Mouse (Mus musculus) fat pad, adult 2 months (tissue): ENCODE data around the gene Copa.

Experiments used
- DNase-seq: peaks from one replicate; pipeline ENCODE4 v3.0.0-alpha.2; 2011; ENCODE audit warnings: low read depth, low spot score; ENCODE audit errors: extremely low read depth

The Copa gene

DNA sequence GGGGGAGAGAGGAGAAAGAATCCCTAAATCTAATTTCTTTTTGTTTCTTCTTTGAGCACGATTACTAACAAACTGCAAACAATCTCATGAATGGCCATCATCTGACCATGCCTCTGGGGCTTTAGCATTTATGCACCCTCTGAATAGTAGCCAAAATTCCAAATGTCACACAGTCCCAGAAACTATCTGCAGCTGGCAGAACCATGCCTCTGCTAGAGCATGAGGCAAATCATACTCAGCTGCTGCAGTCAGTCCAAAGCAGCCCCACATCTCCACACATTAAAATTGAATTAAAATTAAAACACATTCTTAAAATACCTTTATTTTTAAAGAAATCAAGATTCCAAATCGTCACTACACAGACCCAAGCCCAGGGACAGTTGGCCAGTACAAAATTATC is 57.8 kb downstream of the Copa start:
- no peak for DNase-seq

DNA sequence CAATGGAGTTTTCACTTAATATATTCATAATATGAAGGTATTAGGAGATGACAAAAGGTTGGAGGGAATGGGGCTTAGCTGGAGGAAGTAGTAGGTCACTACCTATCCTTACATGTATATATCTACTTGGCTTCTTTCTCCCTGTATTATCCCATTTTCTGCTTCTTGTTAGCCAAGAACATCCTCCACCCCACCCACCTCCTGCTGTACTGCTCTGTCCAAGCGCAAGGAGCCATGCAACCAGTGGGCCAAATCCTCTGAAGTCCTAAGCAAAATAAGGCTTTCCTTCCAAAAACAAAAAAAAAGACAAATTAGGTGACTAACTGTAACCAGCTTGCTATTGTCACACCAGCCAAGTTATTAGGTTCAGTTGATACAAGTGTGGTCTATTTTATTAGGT is 58.5 kb downstream of the Copa start:
- DNase-seq, result no peak

- peak; percentile 78 for DNase-seq
These were observed 59.2 kb downstream of the Copa start for GRCm38 (mm10) chr1:172141529-172141928.

DNA sequence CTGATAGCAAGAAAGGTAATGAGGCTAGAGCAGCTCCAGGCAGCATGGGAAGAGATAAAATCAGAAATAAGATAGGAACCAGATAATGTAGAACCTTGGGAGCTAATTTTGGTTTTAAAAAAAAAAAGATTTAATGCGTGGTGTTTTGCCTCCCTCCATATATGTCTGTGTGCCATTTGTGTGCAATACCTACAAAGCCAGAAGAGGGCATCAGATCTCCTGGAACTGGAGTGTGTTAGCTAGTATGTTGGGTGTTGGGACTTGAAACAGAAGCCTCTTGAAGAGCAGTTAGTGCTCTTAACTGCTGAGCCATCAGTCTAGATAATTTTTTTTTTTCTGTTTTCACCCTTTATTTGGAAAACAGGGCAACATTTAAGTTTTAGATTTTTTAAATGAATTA is 61.2 kb downstream of the Copa start:
- no peak for DNase-seq

GRCm38 (mm10) chr1:172147835-172148278 is 65.5 kb downstream of the Copa start, which contains the start of gene Dcaf8:
Gene Dcaf8, plus strand, starts transcription at chr1:172148084.
- DNase-seq, result peak; percentile 36

DNA sequence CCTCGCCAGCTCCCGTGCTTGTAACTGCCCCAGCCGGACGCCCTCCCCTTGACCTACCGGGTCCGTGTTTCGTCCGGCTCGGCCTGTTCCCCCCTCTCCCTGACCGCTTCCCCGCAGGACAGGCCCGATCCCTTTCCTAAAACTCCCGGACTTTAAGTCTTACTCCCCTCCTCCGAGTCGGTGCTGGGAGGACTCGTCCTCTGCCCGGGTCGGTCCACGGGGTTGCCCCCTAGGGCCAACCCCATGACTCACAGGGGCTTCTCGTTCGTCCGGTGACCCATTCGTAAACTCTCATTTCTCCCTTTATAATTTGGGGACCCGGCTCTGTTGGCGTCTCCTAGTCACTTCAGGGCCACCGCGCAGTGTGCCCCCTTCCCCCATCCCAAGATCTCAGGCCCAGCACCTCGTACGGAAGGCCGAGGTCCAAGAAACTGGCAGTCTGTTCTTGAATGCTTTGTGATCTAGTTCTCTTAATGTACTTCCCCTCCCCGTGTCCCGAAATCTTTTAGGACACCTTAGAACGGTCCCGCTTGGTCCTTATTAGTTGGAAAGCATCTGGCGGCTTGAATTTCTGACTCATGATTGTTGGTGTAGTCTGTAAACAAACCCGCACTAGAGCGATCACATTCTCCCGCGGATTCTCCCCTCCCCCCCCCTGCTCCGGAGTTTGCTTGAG is 66.1 kb downstream of the Copa start:
- DNase-seq, result no peak

- DNase-seq, result no peak
These were observed 66.9 kb downstream of the Copa start for GRCm38 (mm10) chr1:172148955-172149815.

DNA sequence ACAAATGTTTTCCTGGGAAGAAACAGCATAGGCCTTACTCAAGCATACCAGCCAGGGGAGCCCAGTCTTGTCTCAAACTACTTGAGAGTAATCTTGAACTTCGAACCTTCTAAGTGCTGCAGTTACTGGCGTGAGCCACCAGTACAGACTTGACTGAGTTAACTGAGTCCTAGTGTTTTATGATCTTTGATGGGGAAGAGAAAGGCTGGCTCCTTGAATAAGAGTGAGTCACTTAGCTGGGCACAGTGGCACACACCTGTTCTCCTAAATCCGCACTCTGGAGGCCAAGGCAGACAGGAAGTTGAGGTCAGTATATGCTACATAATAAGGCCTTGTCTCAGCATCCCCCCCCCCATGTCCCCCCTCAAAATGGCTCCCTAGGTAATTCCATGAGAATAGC is 72.2 kb downstream of the Copa start:
- DNase-seq, result no peak

- DNase-seq, result no peak
These were observed 73.2 kb downstream of the Copa start for GRCm38 (mm10) chr1:172155518-172155917.

GRCm38 (mm10) chr1:172159970-172160369 is 77.6 kb downstream of the Copa start:
- DNase-seq, result no peak

DNA sequence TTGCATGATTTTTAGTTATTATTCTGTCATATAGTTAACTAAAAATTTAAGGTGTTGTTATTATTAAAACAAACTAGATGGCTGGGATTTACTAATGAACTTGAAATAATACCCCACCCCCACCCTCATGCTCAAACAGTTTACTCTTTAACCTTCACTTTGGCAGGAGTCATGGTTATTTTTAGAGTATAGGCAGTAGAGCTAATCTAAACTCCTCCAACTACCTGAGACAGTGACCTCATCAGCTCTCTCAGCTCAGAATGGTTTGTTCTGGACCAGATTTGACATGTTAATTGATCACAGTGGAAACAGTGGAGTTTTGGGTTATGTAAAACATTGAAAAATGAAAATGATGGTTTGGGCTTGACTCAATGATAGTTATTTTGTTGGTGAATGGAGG is 78.2 kb downstream of the Copa start:
- no peak for DNase-seq

DNA sequence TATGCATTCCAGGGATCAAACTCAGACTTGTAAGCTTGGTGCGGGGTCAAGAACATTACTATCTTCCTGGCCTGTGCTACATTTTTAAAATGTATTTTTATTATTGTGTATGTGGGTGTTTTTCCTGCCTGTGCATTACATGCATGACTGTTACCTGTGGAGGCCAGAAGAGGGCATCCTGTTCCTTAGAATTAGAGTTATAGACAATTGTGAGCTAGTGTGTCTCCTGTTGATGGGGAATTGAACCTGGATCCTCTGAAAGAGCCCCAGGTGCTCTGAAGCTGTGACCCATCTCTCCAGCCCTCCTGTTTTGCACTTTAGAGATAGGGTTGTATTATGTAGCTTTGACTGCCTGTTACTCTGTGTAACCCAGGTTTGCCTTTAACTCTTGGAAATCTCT is 79.7 kb downstream of the Copa start:
- no peak for DNase-seq

GRCm38 (mm10) chr1:172162959-172163358 is 80.6 kb downstream of the Copa start:
- DNase-seq, result no peak

- DNase-seq, result no peak
These were observed 85.6 kb downstream of the Copa start for GRCm38 (mm10) chr1:172167911-172168310.

DNA sequence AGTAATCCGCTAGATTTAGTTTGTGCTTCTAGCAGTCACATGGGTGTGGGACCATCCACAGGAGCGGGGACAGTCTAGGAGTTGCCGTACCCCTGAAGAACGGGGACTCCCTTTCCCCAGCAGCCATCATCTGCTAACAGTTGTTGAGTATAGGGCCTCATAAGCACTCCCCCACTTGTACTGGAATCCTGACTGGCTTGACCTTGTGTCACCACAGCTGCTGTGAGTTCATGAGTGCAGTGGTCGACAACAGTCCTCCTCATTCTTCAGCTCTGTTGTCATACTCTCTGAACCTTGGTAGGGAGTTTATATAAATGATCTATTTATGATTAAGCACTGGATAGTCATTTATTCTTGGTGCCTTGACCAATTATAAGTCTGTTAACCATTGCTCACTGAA is 87.5 kb downstream of the Copa start:
- DNase-seq, result no peak
